Mouse (Mus musculus): Measurements from ENCODE around the gene Rnf4.

- TF ChIP-seq CTCF (IDR thresholded peaks at IDR 0.05) (no peak), EP300 (IDR thresholded peaks at IDR 0.05) (no peak)
These were observed 49.5 kb downstream of the Rnf4 start for GRCm38 (mm10) chr5:34385616-34386015.

Measured in lung, postnatal 0 days (tissue).